Mouse (Mus musculus): ENCODE results near the gene Npnt.

Npnt gene

DNA sequence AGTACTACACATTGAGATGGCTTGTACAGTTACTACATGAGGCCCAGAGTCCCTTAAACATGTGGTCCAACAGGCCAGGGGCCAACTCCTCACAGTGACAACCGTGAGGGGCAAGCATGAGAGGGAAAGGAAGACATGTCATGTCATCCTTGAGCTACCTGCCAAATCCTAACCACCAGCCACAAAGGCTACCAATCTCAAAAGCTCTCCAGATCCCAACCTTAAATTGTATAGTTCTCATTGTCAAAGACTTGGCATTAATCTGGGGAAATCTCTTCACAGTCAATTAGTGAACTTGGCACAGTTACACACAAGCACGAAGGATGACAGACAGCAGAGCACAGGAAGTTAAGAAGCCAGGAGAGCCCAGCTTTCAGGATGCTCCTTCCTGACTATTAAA is 15.4 kb downstream of the Npnt start:
- no peak for DNase-seq

DNA sequence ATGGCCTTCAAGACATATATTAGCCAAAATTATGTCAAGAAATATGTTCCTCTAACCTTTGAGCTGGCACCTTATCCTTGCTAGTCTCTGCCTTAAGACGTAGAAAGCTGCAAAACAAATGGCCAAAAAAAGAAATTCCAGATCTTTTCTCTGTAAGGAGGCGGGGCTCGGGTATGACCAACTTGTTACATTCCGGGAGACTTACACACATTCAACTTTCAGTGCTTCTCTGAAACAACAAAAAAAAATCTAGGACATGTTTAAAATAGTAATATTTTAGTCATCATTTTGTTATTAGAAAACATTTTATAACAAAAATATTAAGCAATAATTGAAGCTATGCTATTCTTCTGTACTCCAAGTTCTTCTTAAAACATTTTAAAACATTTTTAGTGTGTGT is 18.6 kb downstream of the Npnt start:
- DNase-seq: no peak

DNA sequence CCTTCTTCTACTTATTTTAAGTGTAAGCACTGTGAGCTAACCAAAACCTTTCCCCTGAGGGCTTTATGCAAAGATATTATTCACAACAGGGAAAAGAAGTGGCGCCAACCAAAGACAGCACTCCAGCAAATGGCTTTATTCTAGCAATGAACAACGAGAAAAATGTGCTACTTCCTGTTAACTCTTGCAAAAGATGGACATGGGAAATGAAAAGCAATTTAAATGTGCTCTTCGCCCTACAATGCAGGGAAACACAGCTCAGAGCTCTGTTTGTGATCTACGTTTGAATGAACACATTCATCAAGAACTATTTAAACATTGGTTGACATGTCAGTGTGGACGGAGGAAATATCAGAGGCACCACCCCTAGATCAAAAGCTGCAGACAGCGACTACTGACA is 20.2 kb downstream of the Npnt start:
- no peak for DNase-seq

DNA sequence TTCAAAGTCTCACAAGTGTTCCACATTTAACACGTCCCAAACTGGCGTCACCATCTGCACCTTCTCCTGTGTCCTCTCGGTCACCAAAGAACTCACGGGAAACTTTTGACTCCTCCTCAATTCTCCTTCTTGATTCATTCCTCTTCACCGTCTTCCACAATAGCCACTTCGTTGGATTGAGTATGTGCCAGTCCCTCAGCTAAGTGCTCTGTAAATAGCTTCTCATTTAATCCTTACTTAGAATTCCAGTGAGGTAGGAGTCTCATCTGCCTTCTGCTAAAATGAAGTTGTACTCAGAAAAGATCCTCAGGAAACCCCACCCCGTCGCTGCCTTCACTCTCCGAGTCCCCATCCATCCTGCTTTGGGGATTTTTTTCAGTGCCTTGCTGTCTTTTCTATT is 21.9 kb downstream of the Npnt start:
- no peak for DNase-seq

DNA sequence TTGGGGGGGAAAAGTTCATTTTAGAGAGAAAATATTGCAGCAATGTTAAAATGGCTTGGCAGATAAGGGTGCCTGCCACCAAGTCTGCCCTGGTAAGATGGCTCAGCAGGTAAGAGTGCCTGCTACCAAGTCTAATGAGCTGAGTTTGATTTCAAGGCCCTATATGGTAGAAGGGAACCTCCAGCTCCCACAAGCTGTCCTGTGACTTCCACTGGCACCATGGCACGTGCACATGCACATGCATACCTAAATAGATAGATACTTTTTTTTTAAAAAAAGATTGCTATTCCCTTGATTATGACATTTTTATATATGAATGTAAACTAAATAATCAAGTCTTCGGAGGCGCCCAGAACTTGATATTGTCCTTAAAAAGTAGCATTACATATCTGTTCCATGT is 30.3 kb downstream of the Npnt start:
- DNase-seq: no peak

DNA sequence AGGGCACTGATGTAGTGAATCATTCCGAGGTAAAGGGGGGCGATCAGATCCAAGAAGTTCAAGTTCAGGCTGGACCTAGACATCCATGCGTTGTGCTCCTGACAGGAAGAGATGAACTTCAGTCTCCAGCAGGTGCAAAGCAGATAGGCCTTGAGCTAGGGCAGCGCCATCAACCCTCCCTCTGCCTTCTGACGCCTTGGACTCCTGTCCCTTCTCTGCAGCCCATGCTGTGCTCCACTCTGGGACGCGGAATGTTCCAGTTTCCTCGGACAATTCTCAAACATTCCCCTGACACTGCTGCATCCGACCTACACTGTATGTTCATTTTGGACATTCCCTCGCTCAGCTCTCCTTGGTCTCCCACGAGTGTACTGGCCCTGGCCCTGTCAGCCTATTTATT is 30.9 kb downstream of the Npnt start:
- no peak for DNase-seq

DNA sequence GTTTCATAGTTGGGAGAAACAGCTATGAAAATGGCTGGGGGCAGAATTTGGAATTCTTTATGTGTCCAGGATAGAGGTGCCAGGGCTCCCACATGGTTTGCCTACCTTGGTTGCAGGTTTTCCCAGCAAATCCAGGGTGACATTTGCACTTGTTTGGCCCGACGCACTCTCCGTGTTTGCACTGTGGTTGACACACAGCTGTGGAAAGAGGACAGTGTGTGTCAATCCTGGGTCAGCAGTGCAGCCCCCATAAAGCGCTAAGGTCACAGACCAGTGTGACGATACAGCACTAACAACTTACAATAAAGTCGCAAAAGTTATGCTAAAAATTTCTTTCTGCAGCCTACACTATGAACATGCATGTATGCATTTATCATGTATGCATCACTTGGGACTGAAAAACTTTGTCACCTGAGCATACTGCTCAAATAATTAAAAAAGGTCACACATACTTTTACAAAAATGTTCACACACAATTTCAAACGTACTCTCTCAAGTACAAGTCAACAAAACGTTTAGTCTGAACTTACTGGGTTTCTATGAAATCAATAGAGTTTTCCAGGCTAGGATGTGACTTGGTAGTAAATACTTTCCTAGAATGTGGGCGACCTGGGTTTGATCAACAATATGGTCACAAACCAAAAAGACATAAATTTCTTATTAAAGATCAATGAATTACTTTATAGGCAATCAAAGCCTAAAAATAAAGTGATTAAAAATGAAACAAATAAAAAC is 32.6 kb downstream of the Npnt start:
- no peak for DNase-seq

DNA sequence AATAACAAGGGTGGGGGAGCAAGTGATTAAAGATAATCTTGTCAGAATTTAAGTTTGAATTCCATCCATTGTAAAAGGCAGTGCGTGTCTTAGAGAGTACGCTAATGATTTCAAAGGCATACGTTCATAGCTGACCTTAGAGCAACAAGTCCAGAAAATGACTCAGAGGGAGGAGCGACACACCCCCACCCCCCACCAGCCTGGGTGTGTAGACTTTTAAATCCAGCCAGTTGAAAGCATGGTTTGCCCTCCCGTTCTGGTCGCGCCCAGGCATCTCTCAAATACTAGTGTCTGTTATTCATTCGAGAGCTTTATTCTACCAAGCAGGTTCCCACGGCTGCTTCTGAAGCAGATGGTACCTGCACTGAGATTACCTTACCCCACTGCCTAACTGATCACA is 34.4 kb downstream of the Npnt start:
- peak in 1 of 2 experiments; percentile 13 for DNase-seq

DNA sequence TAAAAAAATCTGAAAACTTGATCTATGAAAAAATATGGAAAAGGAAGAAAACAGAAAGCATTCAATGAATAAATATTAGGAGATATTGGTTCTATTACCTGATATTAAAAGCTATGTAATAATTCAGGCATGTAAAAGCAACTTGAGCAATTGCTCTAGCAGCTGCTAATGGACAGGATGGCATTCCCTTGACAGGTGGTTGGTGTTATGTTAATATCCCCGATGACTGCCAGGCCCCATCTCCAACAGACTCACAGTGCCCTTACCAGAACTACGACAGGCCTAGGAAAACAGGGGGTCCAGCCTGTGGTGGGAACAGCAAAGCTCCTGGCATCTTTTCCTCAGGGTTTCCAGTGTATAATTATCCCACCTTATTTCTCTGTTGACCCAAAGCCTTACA is 37.7 kb downstream of the Npnt start:
- DNase-seq: no peak

DNA sequence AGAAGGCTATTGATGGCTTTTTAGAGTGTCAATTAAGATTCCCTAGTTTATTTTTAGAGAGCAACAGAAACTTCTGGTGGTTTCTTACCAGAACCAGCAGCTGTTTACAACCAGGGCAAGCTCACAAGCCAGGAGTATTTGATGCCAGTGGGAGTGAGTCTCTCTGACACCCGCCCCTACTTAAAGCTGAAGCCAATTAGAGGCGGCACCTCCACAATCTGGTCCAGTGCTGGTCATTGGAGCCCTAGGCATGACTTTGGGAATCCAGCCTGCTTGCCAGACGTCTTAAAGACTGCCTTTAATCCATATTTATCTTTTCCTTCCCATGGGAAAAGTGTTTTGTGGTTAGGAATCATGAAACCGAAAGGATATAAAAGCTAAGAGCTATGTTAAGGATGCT is 38.4 kb downstream of the Npnt start:
- DNase-seq: peak; percentile 24 to 28

DNA sequence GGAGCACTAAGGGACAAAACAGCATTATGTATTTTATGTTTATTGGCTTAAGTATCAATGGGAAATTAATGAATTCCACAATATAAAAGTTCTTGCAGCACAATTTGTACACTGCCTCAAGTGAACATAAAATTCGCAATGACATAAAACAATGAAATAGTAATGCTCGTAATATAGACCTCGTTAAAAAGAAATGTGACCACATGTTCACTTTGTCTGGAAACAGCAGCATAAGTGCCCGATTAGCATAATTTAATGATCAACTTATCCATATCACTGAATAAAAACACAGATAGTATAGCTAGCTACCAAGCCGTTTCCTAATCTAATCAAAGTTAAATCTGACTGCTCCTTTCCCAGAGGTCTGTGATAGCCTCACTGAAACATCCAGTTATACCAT is 39.4 kb downstream of the Npnt start:
- no peak for DNase-seq

DNA sequence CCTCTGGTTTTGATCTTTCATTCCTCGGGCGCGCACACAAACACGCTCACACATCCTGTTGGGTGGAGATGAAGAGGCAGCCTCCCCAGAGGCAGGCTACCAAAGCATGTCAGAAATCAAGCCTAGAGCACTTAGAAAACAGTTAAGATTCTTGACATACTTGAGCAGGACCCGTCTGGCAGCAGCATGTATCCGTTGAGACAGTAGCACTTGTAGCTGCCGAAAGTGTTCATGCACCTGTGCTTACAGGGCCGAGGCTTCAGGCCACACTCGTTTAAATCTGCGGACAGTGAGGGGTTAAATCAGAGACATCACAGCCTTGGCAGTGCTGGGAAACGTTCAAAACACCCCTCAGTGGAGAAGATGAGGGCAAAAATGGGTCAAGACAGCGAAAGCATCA is 40.4 kb downstream of the Npnt start:
- DNase-seq: peak; percentile 32 to 37

DNA sequence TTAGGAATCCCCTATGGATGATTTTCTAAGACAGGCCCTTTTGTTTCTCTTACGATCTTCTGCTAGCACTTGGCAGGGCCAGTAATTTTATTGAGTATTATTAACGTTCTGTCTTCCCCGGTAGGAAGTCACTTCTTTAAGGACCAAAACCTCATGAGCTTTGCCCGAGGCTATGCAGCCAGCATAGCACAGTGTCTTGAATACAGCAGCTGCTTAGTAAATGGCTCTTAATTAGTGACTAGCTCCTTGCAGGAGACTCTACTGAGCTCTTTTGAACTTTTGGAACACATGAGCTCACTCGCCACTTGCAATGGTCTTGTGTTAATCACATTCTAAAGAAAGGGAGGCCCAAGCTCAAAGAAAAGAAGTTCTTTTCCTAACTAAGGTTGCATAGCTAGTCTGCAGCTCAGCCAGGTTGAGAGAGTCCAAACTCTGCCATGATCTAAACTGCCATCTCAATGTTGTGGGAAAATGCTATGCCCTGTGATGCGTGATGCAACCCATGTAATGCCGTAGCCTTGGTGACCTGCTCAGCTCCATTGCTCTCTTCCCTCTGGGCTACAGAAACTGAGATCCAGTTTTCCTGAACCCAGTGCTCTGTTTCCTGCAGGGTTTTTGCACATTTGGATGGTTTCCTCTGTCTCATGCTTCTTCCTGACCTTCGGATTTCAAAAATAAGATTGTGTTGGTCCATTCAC is 42.4 kb downstream of the Npnt start:
- DNase-seq: no peak

DNA sequence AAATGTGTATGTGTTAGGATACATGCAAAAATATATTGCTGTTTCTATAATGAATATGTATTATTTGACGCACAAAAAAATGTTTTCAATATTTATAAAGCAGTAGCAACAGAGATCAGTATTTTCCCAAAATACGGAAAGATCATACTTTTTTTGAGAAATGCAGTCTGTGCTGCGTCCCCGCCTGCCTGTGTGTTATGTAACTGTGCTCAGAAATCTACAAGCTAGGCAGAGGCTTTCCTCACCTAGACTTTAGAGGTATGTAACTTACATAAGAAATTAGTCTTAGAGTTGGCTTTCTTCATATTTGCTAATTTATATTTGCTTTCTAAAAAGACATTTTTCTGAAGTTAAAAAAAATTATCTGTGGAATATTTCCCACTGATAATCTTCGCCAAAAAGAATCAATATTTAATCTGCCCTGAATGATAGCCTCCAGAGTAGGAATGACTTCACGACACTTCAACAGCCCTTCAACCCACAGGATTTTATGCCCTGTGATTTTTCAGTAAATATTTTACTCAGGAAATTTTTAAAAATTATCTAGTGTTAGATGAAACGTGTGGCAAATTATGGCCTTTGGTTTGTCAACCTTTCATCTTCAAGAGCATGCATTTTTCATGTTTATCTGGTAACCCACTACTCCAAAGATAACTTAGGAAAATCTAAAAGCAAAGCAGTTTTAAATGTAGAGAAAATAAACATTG is 44.7 kb downstream of the Npnt start:
- no peak for DNase-seq

DNA sequence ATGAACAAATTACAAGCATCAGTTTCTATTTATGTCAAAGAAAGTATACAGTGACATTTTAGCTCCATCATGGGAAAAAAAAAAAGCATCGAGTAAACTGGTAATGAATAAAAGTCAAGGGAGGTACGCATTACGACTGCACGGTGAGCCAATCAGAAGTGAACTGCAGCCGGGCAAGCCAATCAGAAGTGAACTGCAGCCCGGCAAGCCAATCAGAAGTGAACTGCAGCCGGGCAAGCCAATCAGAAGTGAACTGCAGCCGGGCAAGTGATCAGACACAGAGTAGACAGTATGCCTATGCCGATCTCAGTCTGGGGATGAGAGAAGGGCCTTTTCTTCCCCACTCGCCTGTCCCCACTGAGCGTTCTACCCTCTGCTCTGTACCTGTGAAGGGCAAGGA is 46.7 kb downstream of the Npnt start:
- no peak for DNase-seq

DNA sequence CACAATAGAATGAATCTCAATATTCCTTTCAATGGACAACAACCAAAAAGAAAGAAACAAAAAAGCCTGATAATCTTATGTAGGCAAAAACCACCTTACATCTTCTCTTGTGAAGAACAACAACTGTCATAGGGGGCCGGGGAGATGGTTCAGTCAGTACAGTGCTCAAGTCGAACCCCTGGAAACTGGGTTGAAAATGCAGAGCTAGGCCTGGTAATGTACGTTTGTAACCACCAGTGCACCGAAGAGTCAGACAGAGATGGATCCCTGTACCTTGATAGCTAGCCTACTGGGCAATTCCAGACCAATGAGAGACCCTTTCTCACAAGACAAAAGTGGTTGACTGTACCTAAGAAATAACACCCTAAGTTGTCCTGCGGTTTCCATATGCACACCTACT is 47.2 kb downstream of the Npnt start:
- DNase-seq: no peak

DNA sequence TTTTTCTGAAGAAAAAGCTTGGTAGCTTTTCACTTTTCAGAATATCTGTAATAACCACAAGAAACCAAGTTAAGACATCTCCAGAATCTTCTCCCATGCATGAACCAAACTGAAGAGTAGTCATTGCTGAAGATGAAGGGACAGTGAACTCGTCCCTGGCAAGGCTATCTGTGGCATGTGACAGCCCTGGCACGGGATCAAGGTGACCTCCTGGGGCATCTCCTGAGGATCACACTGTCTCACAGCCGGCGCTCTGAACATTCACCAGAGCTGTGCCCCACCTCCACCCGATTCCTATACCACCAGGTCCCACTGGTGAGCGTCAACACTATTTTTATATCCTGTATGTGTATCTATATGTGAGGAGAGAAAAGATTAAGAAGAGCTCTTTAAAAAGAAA is 47.9 kb downstream of the Npnt start:
- DNase-seq: no peak

DNA sequence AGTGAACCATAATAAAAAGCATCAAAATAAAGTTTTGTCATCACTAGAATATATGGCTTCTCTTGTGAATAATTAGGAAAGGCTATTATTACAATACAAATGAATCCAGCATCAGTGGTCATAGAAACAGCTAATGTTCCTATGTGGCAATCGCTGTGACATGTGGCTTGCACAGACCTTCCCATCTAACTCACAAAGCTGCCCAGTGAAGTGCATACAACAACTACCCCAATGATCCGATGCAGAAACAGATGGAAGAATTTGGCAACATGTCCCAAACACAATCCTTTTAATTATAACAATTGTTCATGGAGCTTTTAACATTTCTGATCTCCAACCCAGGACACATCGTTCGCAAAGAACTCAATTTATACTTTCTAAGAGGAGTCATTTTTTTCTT is 52.2 kb downstream of the Npnt start:
- no peak for DNase-seq

DNA sequence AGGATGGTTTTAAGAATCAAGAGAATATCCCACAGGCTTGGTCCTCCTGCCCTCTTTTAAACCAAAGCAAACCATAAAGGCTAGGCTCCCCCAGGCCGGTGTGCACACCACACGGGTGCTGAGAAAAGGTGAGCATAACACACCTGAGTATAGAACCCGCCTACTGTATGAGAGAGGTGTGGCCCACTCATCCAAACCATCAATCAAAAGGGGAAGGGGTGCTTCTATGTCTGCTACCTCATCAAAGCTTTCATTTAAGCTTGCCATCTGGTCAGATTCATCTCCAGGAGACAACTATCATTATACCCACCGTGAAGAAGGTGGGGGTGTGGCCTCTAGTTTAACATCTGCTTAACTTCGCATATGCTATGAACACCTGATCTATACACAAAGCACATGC is 52.7 kb downstream of the Npnt start:
- DNase-seq: no peak

DNA sequence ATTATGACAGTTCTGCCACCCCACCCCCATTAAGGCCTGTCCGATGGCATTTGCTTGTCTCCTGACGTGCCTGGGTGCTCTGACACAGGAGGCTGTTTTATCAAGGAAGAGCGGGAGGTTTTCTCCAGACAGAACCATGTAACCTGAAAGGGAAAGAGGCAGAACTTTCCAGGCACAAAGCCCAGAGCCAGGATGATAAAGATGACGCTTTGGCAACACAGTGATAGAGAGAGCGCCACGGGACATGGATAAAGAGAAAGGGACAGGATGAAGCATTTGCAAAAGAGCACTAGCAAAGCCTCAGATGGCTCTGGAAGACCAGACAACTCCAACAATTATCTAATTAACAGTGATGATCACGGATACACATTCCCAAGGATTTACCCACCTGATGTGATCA is 56.0 kb downstream of the Npnt start:
- no peak for DNase-seq

DNA sequence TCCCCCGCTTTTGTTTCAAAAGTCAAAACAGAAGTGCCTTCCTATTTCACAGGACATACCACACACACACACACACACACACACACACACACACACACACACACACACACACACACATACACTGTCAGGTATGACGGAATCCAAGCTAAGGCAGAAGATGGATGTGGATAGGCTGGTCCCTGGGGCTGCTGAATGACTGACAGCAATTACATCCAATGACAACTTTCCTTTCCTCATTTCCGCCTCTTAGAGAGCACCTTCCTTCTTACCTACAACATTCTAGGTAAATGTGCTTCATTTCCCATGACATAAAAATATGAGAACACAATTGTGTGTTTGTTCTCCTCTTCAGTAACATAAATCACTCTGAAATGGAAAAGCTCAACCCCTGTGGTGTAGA is 56.4 kb downstream of the Npnt start:
- DNase-seq: no peak

DNA sequence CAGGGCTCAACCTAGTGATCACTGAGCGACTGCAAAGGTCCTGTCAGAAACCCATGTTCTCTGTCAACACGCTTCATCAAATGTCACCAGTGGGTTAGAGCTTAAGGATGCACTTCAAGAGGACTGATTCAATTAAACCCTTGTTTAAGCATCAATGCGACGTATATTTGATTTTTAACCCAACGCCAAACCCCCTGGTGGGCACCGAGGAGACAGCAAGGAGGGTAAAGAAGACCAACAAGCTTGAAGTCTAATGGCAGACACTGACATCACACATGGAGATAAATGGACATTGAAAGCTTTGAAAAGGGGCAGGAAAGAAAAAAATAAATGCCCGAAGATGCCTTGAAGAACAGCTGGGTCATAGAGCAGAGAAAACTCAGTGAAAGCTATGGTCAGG is 57.0 kb downstream of the Npnt start:
- no peak for DNase-seq

DNA sequence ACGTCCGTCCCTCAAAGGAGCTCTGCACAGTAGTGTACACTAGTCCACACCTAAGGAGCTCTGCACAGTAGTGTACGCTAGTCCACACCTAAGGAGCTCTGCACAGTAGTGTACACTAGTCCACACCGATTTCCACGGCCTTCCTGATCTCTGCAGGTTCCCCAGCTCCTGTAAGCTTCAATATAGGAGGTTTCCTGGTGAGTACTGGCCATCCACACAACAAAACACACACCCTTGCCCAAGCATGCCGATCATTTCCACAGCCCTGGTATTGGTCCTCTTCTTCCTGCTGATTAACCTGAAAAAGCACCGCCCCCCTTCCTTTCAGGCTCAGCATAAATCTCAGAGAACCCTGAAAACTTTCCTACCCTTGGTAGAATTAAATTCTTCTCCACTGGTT is 57.6 kb downstream of the Npnt start:
- DNase-seq: no peak
